Mouse (Mus musculus) right cerebral cortex, postnatal 10 days (tissue): Measurements from ENCODE around the gene Ptk6.
"Not testable (repeated sequence)": the region's sequence is repeated elsewhere in the genome, so short reads cannot be mapped to it uniquely, and the experiment has no call there.

Experiments used
- DNase-seq, 2 experiments: peaks; one replicate each; pipeline ENCODE4 v3.0.0; 2021; ENCODE audit warnings: low spot score in 2 of 2

Ptk6 gene

GRCm38 (mm10) chr2:181218881-181219485 is 16.4 kb upstream of the Ptk6 start:
- no peak for DNase-seq

- no peak for DNase-seq
These were observed 13.4 kb upstream of the Ptk6 start for GRCm38 (mm10) chr2:181216037-181216436.

- DNase-seq, result no peak
These were observed 10.4 kb upstream of the Ptk6 start, which contains the start of gene Srms for GRCm38 (mm10) chr2:181213021-181213445. Gene Srms, minus strand, starts transcription at chr2:181213185.

- DNase-seq, result no peak
These were observed 9.9 kb upstream of the Ptk6 start for GRCm38 (mm10) chr2:181212389-181213020.

GRCm38 (mm10) chr2:181206118-181206517 is 3.5 kb upstream of the Ptk6 start:
- no peak for DNase-seq

- DNase-seq, result no peak
These were observed 3.1 kb upstream of the Ptk6 start for GRCm38 (mm10) chr2:181205678-181206077.

- DNase-seq, result no peak
These were observed 297 bp upstream of the Ptk6 start for GRCm38 (mm10) chr2:181202886-181203285.

- no peak for DNase-seq
These were observed 983 bp downstream of the Ptk6 start for GRCm38 (mm10) chr2:181201606-181202005.

GRCm38 (mm10) chr2:181196628-181197300 is 5.8 kb downstream of the Ptk6 start:
- no peak for DNase-seq

- no peak for DNase-seq
These were observed 9.5 kb downstream of the Ptk6 start for GRCm38 (mm10) chr2:181193044-181193443.

- DNase-seq, result no peak
These were observed 10.7 kb downstream of the Ptk6 start for GRCm38 (mm10) chr2:181191936-181192335.

GRCm38 (mm10) chr2:181191385-181191784 is 11.2 kb downstream of the Ptk6 start:
- not testable (repeated sequence) for DNase-seq

- DNase-seq, result no peak
These were observed 13.3 kb downstream of the Ptk6 start for GRCm38 (mm10) chr2:181189321-181189720.

- no peak for DNase-seq
These were observed 13.9 kb downstream of the Ptk6 start for GRCm38 (mm10) chr2:181188681-181189080.

GRCm38 (mm10) chr2:181187121-181188000 is 15.2 kb downstream of the Ptk6 start, which contains the start of gene Ppdpf:
Gene Ppdpf, plus strand, starts transcription at chr2:181187247.
- DNase-seq, result peak; percentile 95 to 96

- DNase-seq, result peak; percentile 91 to 93
These were observed 16.0 kb downstream of the Ptk6 start for GRCm38 (mm10) chr2:181186635-181187034.

- no peak for DNase-seq
These were observed 21.7 kb downstream of the Ptk6 start for GRCm38 (mm10) chr2:181180898-181181297.

GRCm38 (mm10) chr2:181178471-181178870 is 24.1 kb downstream of the Ptk6 start:
- no peak for DNase-seq

- no peak for DNase-seq
These were observed 24.6 kb downstream of the Ptk6 start for GRCm38 (mm10) chr2:181178015-181178414.

GRCm38 (mm10) chr2:181174646-181175045 is 27.9 kb downstream of the Ptk6 start:
- no peak for DNase-seq

GRCm38 (mm10) chr2:181166469-181166868 is 36.1 kb downstream of the Ptk6 start:
- no peak for DNase-seq

GRCm38 (mm10) chr2:181160821-181161220 is 41.8 kb downstream of the Ptk6 start:
- peak; percentile 25 to 47 for DNase-seq
